Mouse (Mus musculus) kidney, embryonic 16.5 days (tissue): ENCODE data around the gene Wdcp. TPM values are rescaled to one million over a fixed set of nuclear protein-coding genes. Genes with fewer than 3 reads are reported as not detected.
A peak's percentile ranks its signal among the peaks of the same experiment; 100 is the strongest.
"Not testable (repeated sequence)": the region's sequence is repeated elsewhere in the genome, so short reads cannot be mapped to it uniquely, and the experiment has no call there.

Experiments used
- ATAC-seq: fragments of 200-750 bp; cut with Nextera tagmentation; 2 replicates; pipeline ENCODE4 v1.8.0; 2017; ENCODE audit warnings: moderate TSS enrichment; ENCODE audit not compliant: low FRiP score, low TSS enrichment
- H3K27ac ChIP-seq: fragments of 300-500 bp; sonication (generic); 2 replicates; pipeline ENCODE4 v1.5.1; 2014; ENCODE audit warnings: low read length
- H3K27me3 ChIP-seq: fragments of 300-500 bp; sonication (generic); 2 replicates; pipeline ENCODE4 v1.6.1; 2014; ENCODE audit warnings: low read length, control low read depth, mixed read lengths; ENCODE audit not compliant: insufficient read depth
- H3K36me3 ChIP-seq: fragments of 300-500 bp; sonication (generic); 2 replicates; pipeline ENCODE4 v1.6.1; 2014; ENCODE audit warnings: low read length, control low read depth, mixed read lengths; ENCODE audit not compliant: insufficient read depth
- H3K4me1 ChIP-seq: fragments of 300-500 bp; sonication (generic); 2 replicates; pipeline ENCODE4 v1.6.1; 2014; ENCODE audit warnings: low read length, control low read depth, mixed read lengths; ENCODE audit not compliant: insufficient read depth
- H3K4me2 ChIP-seq: fragments of 300-500 bp; sonication (generic); replicated peaks from 2 replicates; pipeline ENCODE4 v1.6.1; 2014; ENCODE audit warnings: low read depth, low read length
- H3K4me3 ChIP-seq: fragments of 300-500 bp; sonication (generic); 2 replicates; pipeline ENCODE4 v1.5.1; 2014; ENCODE audit warnings: mild to moderate bottlenecking, low read length
- H3K9ac ChIP-seq: fragments of 300-500 bp; sonication (generic); replicated peaks from 2 replicates; pipeline ENCODE4 v1.6.1; 2014; ENCODE audit warnings: low read length
- H3K9me3 ChIP-seq: fragments of 300-500 bp; sonication (generic); 2 replicates; pipeline ENCODE4 v1.6.1; 2016; ENCODE audit warnings: low read length, control low read depth
- WGBS: fragments of 180-500 bp; shearing (Covaris S2); extraction: QIAGEN DNeasy Blood & Tissue Kit; methylation state at CpG from one replicate; pipeline ENCODE4 v1.1.7; 2014; 5-methylcytosine and 5-hydroxymethylcytosine counted together
- polyA plus RNA-seq: library from polyadenylated mRNA; unstranded; fragments of >200 nt; fragmentation: Nextera tagmentation; extraction: Ambion mirVana; gene quantifications from 2 replicates; pipeline ENCODE4 v1.2.1, GENCODE M21; 2015

The Wdcp gene
- polyA plus RNA-seq, 1 experiment from 2014 or later: 15.3 TPM

GRCm38 (mm10) chr12:4878296-4878783 lies 35.2 kb downstream of the Wdcp start:
- H3K27me3 ChIP-seq: peaks cover 3% of the 10 kb centered on the region; the same call in 1 of the 2 replicates
- H3K4me1 ChIP-seq: peaks cover 5% of the 10 kb centered on the region; the same call in 1 of the 2 replicates
- WGBS: 89% methylated on average over 9 of the region's 9 CpGs
- H3K36me3 ChIP-seq: peaks cover 23% of the 10 kb centered on the region
- H3K27ac ChIP-seq: no peak overlapping the region
- H3K9me3 ChIP-seq: no peaks in the 10 kb centered on the region; the same call in 1 of the 2 replicates
- H3K4me2 ChIP-seq: no peak overlapping the region
- no peak for ATAC-seq
- H3K9ac ChIP-seq: no peak overlapping the region
- H3K4me3 ChIP-seq: no peak overlapping the region

- 91% methylated on average over 5 of the region's 5 CpGs for whole genome bisulfite sequencing
- Histone ChIP-seq H3K36me3 (peaks cover 23% of the 10 kb centered on the region), H3K9me3 (no peaks in the 10 kb centered on the region; the same call in 1 of the 2 replicates), H3K4me3 (no peak overlapping the region), H3K4me2 (no peak overlapping the region), H3K27me3 (no peaks in the 10 kb centered on the region), H3K9ac (no peak overlapping the region), H3K27ac (no peak overlapping the region), H3K4me1 (peaks cover under 1% of the 10 kb centered on the region; the same call in 1 of the 2 replicates)
- ATAC-seq: no peak
Observed at GRCm38 (mm10) chr12:4879048-4879447, 35.9 kb downstream of the Wdcp start.

- Histone ChIP-seq H3K9ac (no peak overlapping the region), H3K4me1 (no peaks in the 10 kb centered on the region), H3K4me2 (no peak overlapping the region), H3K27me3 (no peaks in the 10 kb centered on the region), H3K36me3 (peaks cover 23% of the 10 kb centered on the region), H3K27ac (no peak overlapping the region), H3K9me3 (no peaks in the 10 kb centered on the region; the same call in 1 of the 2 replicates), H3K4me3 (no peak overlapping the region)
- WGBS: 90% methylated on average over 2 of the region's 2 CpGs
- no peak for ATAC-seq
Observed at GRCm38 (mm10) chr12:4882086-4882485, 39.0 kb downstream of the Wdcp start.

- 61% methylated on average over 1 of the region's 1 CpGs for WGBS
- Histone ChIP-seq H3K4me3 (no peak overlapping the region), H3K36me3 (peaks cover 10% of the 10 kb centered on the region; the same call in 1 of the 2 replicates)
Observed at GRCm38 (mm10) chr12:4885062-4885461, 42.0 kb downstream of the Wdcp start.

GRCm38 (mm10) chr12:4886581-4886980 lies 43.5 kb downstream of the Wdcp start:
- H3K9me3 ChIP-seq, H3K27me3 ChIP-seq, H3K27ac ChIP-seq, H3K36me3 ChIP-seq, H3K4me2 ChIP-seq, H3K4me3 ChIP-seq, H3K9ac ChIP-seq, H3K4me1 ChIP-seq, ATAC-seq: not testable (repeated sequence)
- 94% methylated on average over 4 of the region's 4 CpGs for WGBS

More at GRCm38 (mm10) chr12:4885062-4885461, 42.0 kb downstream of the Wdcp start:
- ATAC-seq: no peak
- Histone ChIP-seq H3K9me3 (no peaks in the 10 kb centered on the region), H3K4me1 (no peaks in the 10 kb centered on the region), H3K27me3 (no peaks in the 10 kb centered on the region), H3K4me2 (no peak overlapping the region), H3K9ac (no peak overlapping the region), H3K27ac (no peak overlapping the region)

- Histone ChIP-seq H3K27me3 (no peaks in the 10 kb centered on the region), H3K27ac (no peak overlapping the region), H3K9ac (no peak overlapping the region), H3K4me1 (no peaks in the 10 kb centered on the region), H3K9me3 (no peaks in the 10 kb centered on the region), H3K4me3 (no peak overlapping the region), H3K36me3 (peaks cover 2% of the 10 kb centered on the region; the same call in 1 of the 2 replicates), H3K4me2 (no peak overlapping the region)
- no peak for ATAC-seq
Observed at GRCm38 (mm10) chr12:4888739-4889138, 45.6 kb downstream of the Wdcp start.

GRCm38 (mm10) chr12:4889251-4889650 lies 46.1 kb downstream of the Wdcp start:
- Histone ChIP-seq H3K4me1 (no peaks in the 10 kb centered on the region), H3K27me3 (no peaks in the 10 kb centered on the region), H3K9me3 (no peaks in the 10 kb centered on the region), H3K27ac (no peak overlapping the region), H3K36me3 (peaks cover 2% of the 10 kb centered on the region; the same call in 1 of the 2 replicates), H3K9ac (no peak overlapping the region), H3K4me3 (no peak overlapping the region), H3K4me2 (no peak overlapping the region)
- 93% methylated on average over 2 of the region's 2 CpGs for WGBS
- no peak for ATAC-seq

- Histone ChIP-seq H3K9ac (no peak overlapping the region), H3K27me3 (no peaks in the 10 kb centered on the region), H3K27ac (no peak overlapping the region), H3K4me3 (no peak overlapping the region), H3K4me1 (no peaks in the 10 kb centered on the region), H3K9me3 (no peaks in the 10 kb centered on the region), H3K36me3 (peaks cover 2% of the 10 kb centered on the region; the same call in 1 of the 2 replicates), H3K4me2 (no peak overlapping the region)
- no peak for ATAC-seq
- 94% methylated on average over 1 of the region's 1 CpGs for WGBS
Observed at GRCm38 (mm10) chr12:4889891-4890290, 46.8 kb downstream of the Wdcp start.

GRCm38 (mm10) chr12:4898024-4898423 lies 54.9 kb downstream of the Wdcp start:
- no peak overlapping the region for H3K9ac ChIP-seq
- 93% methylated on average over 5 of the region's 5 CpGs for WGBS
- no peaks in the 10 kb centered on the region for H3K27me3 ChIP-seq
- no peak overlapping the region for H3K4me3 ChIP-seq
- no peak overlapping the region for H3K4me2 ChIP-seq
- H3K4me1 ChIP-seq: no peaks in the 10 kb centered on the region
- no peaks in the 10 kb centered on the region for H3K36me3 ChIP-seq
- no peak overlapping the region for H3K27ac ChIP-seq
- no peak for ATAC-seq
- no peaks in the 10 kb centered on the region for H3K9me3 ChIP-seq

GRCm38 (mm10) chr12:4905946-4906345 lies 62.8 kb downstream of the Wdcp start:
- H3K27ac ChIP-seq: no peak overlapping the region
- H3K4me2 ChIP-seq: peak overlapping the region; percentile 90; the same call in 1 of the 2 replicates
- no peak for ATAC-seq
- no peak overlapping the region for H3K9ac ChIP-seq
- H3K36me3 ChIP-seq: 0 out of 2 replicates have a peak, but pooled peaks cover 3% of the 10 kb centered on the region
- H3K27me3 ChIP-seq: no peaks in the 10 kb centered on the region
- no peaks in the 10 kb centered on the region for H3K9me3 ChIP-seq
- WGBS: 82% methylated on average over 7 of the region's 7 CpGs
- H3K4me1 ChIP-seq: no peaks in the 10 kb centered on the region
- H3K4me3 ChIP-seq: no peak overlapping the region
